Mouse (Mus musculus) embryonic facial prominence, embryonic 12.5 days (tissue): ENCODE data around the gene Gpr62. TPM values are rescaled to one million over a fixed set of nuclear protein-coding genes. Genes with fewer than 3 reads are reported as not detected.
A peak's percentile ranks its signal among the peaks of the same experiment; 100 is the strongest.

ENCODE experiments used
- ATAC-seq: fragments of 200-750 bp; cut with Nextera tagmentation; 2 replicates; pipeline ENCODE4 v1.8.0; 2017; ENCODE audit not compliant: insufficient number of reproducible peaks, insufficient read depth, low FRiP score, low TSS enrichment
- H3K27ac ChIP-seq: fragments of 300-500 bp; sonication (generic); 2 replicates; pipeline ENCODE4 v1.5.1; 2016; ENCODE audit warnings: mild to moderate bottlenecking
- H3K27me3 ChIP-seq: fragments of 300-500 bp; sonication (generic); 2 replicates; pipeline ENCODE4 v1.6.1; 2016; ENCODE audit warnings: mild to moderate bottlenecking, moderate library complexity
- H3K36me3 ChIP-seq: fragments of 300-500 bp; sonication (generic); 2 replicates; pipeline ENCODE4 v1.6.1; 2016; ENCODE audit warnings: mild to moderate bottlenecking
- H3K4me1 ChIP-seq: fragments of 300-500 bp; sonication (generic); 2 replicates; pipeline ENCODE4 v1.6.1; 2016
- H3K4me2 ChIP-seq: fragments of 300-500 bp; sonication (generic); replicated peaks from 2 replicates; pipeline ENCODE4 v1.6.1; 2016; ENCODE audit warnings: mild to moderate bottlenecking, moderate library complexity
- H3K4me3 ChIP-seq: fragments of 300-500 bp; sonication (generic); 2 replicates; pipeline ENCODE4 v1.5.1; 2016; ENCODE audit warnings: mild to moderate bottlenecking
- H3K9ac ChIP-seq: fragments of 300-500 bp; sonication (generic); 2 replicates; pipeline ENCODE4 v1.6.1; 2016; ENCODE audit warnings: mild to moderate bottlenecking, moderate library complexity
- H3K9me3 ChIP-seq: fragments of 300-500 bp; sonication (generic); 2 replicates; pipeline ENCODE4 v1.6.1; 2016; ENCODE audit warnings: mild to moderate bottlenecking, moderate library complexity
- WGBS: fragments of 180-500 bp; shearing (Covaris S2); methylation state at CpG from one replicate; pipeline ENCODE4 v1.1.7; 2016; 5-methylcytosine and 5-hydroxymethylcytosine counted together
- polyA plus RNA-seq: library from polyadenylated mRNA; unstranded; fragments of >200 nt; fragmentation: Nextera tagmentation; extraction: Ambion mirVana; gene quantifications from 2 replicates; pipeline ENCODE4 v1.2.1, GENCODE M21; 2016

The Gpr62 gene
- polyA plus RNA-seq, 1 experiment from 2014 or later, result 0.70 TPM

DNA sequence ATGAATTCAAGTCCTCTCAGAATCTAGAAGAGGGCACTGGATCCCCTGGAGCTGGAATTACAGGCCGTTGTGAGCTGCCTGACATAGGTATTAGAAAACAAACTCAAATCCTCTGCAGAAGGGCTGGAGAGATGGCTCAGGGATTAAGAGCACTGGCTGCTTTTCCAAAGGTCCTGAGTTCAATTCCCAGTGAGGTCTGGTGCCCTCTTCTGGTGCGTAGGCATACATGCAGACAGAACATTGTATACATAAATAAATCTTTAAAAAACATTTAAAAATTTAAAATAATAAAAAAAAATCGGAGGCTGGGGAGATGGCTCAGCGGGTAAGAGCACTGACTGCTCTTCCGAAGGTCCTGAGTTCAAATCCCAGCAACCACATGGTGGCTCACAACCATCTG, 23.1 kb downstream of the Gpr62 start:
- no peaks in the 10 kb centered on the region for H3K27me3 ChIP-seq
- no peak overlapping the region for H3K27ac ChIP-seq
- no peak overlapping the region for H3K9ac ChIP-seq
- no peak overlapping the region for H3K4me2 ChIP-seq
- 0 out of 2 replicates have a peak, but pooled peaks cover 5% of the 10 kb centered on the region for H3K36me3 ChIP-seq
- no peaks in the 10 kb centered on the region for H3K9me3 ChIP-seq
- no peak overlapping the region for H3K4me3 ChIP-seq
- ATAC-seq, result no peak
- peaks cover 24% of the 10 kb centered on the region for H3K4me1 ChIP-seq
- 82% methylated on average over 5 of the region's 5 CpGs for WGBS

DNA sequence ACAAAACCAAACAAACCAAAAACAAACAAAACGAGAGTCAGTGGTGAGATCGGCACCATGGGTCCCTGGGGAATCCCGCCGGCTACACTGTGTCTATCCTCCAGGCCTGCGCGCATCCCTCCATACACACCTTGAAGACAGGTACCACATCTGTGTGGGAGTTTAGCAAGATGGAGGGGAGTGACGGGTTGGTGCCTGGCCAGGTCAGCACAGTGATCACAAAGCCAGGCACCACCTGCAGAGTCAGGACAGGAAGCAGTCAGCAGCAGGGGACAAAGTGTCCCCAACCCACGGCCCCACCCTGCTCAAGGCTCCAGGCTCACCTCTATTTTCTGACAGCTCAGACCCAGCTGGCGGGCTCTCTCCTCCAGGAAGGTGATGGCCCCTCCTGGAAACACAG, 29.2 kb downstream of the Gpr62 start:
- peaks cover 38% of the 10 kb centered on the region for H3K36me3 ChIP-seq
- H3K27ac ChIP-seq, result no peak overlapping the region
- ATAC-seq, result no peak
- 0 out of 2 replicates have a peak overlapping the region, but pooled peaks have one; percentile 70 for H3K4me2 ChIP-seq
- WGBS, result 78% methylated on average over 9 of the region's 9 CpGs
- no peak overlapping the region for H3K4me3 ChIP-seq
- H3K9me3 ChIP-seq, result no peaks in the 10 kb centered on the region
- peaks cover 22% of the 10 kb centered on the region for H3K4me1 ChIP-seq
- H3K27me3 ChIP-seq, result no peaks in the 10 kb centered on the region
- 0 out of 2 replicates have a peak overlapping the region, but pooled peaks have one; percentile 5 for H3K9ac ChIP-seq

DNA sequence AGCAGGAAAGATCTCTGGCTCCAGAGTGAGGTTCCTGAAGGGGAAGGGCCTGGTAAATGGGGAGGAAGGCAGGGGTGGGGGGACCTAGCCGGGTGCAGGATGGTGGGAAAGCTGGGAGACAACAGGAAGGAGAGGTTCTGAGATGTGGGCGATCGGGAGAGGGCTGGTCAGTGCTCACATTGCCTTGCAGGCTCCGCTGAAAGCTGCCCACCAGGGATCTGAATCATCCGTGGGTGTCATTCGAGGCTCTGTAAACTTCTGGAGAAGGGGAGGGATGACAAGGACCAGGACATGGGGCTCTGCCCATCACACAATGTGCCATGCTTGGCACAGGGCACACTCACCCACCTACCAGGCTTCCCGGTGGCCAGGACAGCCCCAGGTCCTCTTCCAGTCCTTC, 32.3 kb downstream of the Gpr62 start:
- H3K36me3 ChIP-seq, result peaks cover 43% of the 10 kb centered on the region

DNA sequence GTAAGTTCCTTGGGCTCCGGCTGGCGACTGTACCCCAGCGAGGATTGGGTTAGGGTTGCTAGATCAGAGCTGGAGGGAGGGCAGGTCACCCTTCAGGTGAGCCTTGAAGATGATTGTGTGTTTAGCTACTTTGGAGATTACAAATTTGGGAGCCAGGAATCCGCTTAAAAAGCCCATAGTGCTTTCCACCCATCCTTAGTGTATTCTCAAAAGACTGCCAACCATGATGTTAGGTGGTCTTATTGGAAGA, 35.8 kb downstream of the Gpr62 start:
- Histone ChIP-seq H3K27me3 (no peaks in the 10 kb centered on the region), H3K4me2 (peak overlapping the region; percentile 64), H3K36me3 (peaks cover 42% of the 10 kb centered on the region), H3K27ac (peak overlapping the region; percentile 96), H3K4me3 (peak overlapping the region; percentile 71), H3K9ac (peak overlapping the region; percentile 90), H3K9me3 (no peaks in the 10 kb centered on the region), H3K4me1 (peaks cover 7% of the 10 kb centered on the region)
- ATAC-seq, result no peak
- WGBS, result 2% methylated on average over 4 of the region's 4 CpGs

More for the DNA sequence above, 32.3 kb downstream of the Gpr62 start:
- Histone ChIP-seq H3K9me3 (no peaks in the 10 kb centered on the region), H3K4me2 (no peak overlapping the region), H3K9ac (no peak overlapping the region; the same call in 1 of the 2 replicates), H3K27me3 (no peaks in the 10 kb centered on the region), H3K4me1 (peaks cover 23% of the 10 kb centered on the region), H3K27ac (no peak overlapping the region), H3K4me3 (no peak overlapping the region)
- ATAC-seq, result no peak
- 69% methylated on average over 7 of the region's 7 CpGs for WGBS

DNA sequence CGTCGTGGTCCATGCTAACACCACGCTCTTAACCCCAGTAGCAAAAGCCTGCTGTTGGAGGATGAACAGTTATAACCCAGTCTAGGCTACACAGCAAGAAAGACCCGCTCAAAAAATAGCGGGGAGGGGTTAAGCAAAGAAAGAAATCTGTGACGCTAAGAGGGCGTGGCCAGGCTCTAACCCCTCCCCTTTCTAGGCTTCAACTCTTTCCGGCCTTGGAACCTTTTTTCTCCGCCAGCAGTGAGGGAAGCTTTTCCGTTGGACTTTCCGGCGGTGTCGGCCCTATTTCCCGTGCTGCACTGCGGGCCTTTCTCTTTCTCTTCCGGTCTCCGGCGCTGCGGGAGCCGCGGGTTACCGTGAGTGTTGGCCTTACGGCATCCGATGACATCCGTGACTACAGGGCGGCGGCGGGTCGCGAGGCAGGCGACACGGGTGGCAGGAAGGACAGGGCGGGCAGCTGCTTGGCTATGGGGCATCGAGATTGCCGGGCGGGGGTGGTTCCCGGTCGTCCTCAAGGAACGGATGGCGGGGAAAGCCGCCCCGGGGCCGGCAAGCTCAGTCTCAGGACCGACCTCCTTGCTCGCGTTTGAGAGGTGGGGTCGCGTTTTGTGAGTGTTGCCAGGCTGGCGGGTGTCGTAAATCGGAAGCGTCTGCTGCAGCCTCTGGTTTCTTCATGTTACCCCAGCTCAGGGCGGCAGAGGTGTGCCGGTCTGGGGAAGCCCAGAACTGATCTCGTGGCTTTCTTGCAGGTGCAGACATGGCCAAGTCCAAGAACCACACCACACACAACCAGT, 36.3 kb downstream of the Gpr62 start, which contains the start of gene Rpl29:
Rpl29 (plus strand) TSS at position 234 of the 794 bp plus-strand sequence.
- peak within 1 kb of the TSS; percentile 64 for H3K4me2 ChIP-seq
- under 1% methylated on average over 55 of the region's 55 CpGs for WGBS

DNA sequence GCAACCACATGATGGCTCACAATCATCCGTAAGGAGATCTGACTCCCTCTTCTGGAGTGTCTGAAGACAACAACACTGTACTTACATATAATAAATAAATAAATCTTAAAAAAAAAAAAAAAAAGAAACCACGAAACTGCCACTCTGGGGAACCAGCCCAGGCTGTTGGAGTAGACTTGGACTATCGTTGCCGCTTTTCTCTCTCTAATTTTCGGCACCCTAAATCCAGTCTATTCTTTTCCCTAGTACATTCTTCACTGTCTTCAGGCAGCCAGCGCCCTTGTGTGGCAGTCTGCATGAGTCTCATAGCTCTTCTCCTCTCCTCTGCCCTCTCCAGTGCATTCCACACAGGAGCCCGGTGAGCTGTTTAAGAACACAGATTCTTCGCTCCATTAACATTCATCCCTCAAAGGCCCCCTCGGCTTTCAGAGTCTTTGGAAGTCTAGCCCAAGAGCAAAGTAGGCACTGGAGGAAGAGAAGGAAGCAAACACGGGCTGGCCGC, 37.0 kb downstream of the Gpr62 start:
- peak; percentile 73 for ATAC-seq

More for the DNA sequence above, 36.3 kb downstream of the Gpr62 start, which contains the start of gene Rpl29:
- peak; percentile 90 for ATAC-seq
- Histone ChIP-seq H3K4me3 (peak within 1 kb of the TSS; percentile 71), H3K36me3 (peaks cover 36% of the 10 kb centered on the region), H3K9ac (peak within 1 kb of the TSS; percentile 90), H3K4me1 (peaks cover 7% of the 10 kb centered on the region), H3K27me3 (no peaks in the 10 kb centered on the region), H3K9me3 (no peaks in the 10 kb centered on the region), H3K27ac (peak within 1 kb of the TSS; percentile 96)

DNA sequence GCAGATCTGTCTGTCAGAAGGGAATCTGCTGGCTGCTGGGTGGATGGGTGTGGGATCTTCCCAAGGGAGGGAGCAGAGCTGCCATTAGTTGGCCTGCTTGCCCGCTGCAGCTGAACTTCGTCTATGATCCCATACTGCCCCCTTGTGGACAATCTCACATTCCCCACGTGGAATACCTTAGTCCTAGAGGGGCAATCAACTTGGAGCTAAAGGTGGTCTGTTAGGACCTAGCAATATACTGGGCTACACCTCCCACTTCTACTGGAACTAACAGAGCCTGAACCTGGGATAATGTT, 43.9 kb downstream of the Gpr62 start:
- 1% methylated on average over 3 of the region's 3 CpGs for WGBS
- peaks cover 42% of the 10 kb centered on the region for H3K4me1 ChIP-seq
- ATAC-seq, result peak; percentile 42

More for the DNA sequence above, 37.0 kb downstream of the Gpr62 start:
- Histone ChIP-seq H3K36me3 (peaks cover 30% of the 10 kb centered on the region), H3K27ac (peak overlapping the region; percentile 96), H3K4me1 (peaks cover 7% of the 10 kb centered on the region), H3K4me3 (peak overlapping the region; percentile 71), H3K9me3 (no peaks in the 10 kb centered on the region), H3K9ac (peak overlapping the region; percentile 44; the same call in 1 of the 2 replicates), H3K27me3 (no peaks in the 10 kb centered on the region), H3K4me2 (peak overlapping the region; percentile 64)
- WGBS, result 20% methylated on average over 11 of the region's 11 CpGs

DNA sequence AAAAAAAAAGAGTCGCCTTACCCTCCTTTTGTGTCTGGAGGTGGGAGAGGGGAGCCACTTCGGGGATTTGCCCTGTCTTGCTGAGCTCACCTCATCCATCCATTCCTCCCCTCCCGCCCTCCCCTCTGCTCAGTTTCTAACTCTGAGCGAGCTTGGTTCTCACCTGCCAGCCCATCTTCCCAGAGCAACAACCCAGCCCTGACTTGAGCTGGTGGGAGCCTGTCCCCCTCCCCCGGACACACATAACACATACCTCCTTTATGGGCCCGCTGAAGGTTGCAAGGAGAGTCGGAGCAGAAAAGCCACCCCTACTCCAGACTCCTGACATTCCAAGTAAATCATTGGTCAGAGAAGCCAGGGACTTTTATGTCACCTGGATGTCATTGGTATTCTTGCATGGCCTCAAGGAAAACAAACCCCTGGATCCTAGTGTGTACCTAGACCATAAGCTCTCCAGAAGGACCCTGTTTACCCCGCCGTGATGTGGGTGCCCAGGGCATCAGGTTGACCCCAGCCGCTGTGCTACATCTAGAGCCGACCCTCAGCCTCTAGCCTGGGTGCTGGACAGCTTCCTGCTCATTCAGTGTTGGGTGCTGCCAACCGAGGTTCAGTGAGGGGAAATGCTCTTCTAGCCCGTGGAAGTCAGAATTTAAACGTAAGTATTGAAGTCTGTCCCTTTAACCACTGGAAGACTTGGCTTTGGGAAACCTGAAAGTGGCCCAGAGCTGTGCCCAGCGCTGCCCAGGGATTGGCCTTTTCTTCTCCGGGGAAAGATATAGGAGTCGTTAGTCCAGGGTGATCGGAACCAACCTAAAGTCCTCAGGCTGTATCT, 44.5 kb downstream of the Gpr62 start:
- Histone ChIP-seq H3K4me1 (peaks cover 42% of the 10 kb centered on the region), H3K27me3 (no peaks in the 10 kb centered on the region), H3K4me3 (no peak overlapping the region), H3K36me3 (no peaks in the 10 kb centered on the region), H3K27ac (peak overlapping the region; percentile 85), H3K4me2 (peak overlapping the region; percentile 38), H3K9me3 (no peaks in the 10 kb centered on the region), H3K9ac (no peak overlapping the region)
- ATAC-seq, result peak; percentile 44
- WGBS, result 6% methylated on average over 18 of the region's 18 CpGs

More for the DNA sequence above, 43.9 kb downstream of the Gpr62 start:
- Histone ChIP-seq H3K4me3 (no peak overlapping the region), H3K27me3 (no peaks in the 10 kb centered on the region), H3K4me2 (peak overlapping the region; percentile 38), H3K27ac (peak overlapping the region; percentile 85), H3K9me3 (no peaks in the 10 kb centered on the region), H3K9ac (no peak overlapping the region), H3K36me3 (no peaks in the 10 kb centered on the region)

DNA sequence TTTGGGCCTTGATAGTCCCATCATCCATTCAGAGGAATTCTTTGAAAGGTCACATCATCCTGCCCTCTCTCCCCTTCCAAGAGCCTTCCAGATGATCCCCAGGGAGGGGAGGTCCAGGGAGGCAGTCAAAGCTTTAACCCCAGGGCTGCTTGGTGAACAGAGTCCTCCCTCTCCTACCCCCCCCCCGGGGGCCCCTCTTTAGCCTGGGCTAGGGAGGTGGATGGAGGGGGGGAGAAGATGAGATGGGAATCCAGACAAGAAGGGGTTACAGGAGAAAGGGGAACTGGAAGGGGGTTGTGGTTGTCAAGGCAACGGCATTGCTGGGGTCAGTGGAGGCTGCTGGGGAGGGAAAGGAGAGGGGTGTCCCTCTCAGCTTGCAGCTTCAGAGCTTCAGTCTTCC, 45.1 kb downstream of the Gpr62 start:
- Histone ChIP-seq H3K4me1 (peaks cover 42% of the 10 kb centered on the region), H3K4me3 (no peak overlapping the region), H3K27me3 (no peaks in the 10 kb centered on the region), H3K4me2 (peak overlapping the region; percentile 38), H3K27ac (peak overlapping the region; percentile 85), H3K9ac (0 out of 2 replicates have a peak overlapping the region, but pooled peaks have one; percentile 27), H3K9me3 (no peaks in the 10 kb centered on the region), H3K36me3 (no peaks in the 10 kb centered on the region)
- ATAC-seq, result peak; percentile 16
- 0% methylated on average over 2 of the region's 2 CpGs for WGBS

DNA sequence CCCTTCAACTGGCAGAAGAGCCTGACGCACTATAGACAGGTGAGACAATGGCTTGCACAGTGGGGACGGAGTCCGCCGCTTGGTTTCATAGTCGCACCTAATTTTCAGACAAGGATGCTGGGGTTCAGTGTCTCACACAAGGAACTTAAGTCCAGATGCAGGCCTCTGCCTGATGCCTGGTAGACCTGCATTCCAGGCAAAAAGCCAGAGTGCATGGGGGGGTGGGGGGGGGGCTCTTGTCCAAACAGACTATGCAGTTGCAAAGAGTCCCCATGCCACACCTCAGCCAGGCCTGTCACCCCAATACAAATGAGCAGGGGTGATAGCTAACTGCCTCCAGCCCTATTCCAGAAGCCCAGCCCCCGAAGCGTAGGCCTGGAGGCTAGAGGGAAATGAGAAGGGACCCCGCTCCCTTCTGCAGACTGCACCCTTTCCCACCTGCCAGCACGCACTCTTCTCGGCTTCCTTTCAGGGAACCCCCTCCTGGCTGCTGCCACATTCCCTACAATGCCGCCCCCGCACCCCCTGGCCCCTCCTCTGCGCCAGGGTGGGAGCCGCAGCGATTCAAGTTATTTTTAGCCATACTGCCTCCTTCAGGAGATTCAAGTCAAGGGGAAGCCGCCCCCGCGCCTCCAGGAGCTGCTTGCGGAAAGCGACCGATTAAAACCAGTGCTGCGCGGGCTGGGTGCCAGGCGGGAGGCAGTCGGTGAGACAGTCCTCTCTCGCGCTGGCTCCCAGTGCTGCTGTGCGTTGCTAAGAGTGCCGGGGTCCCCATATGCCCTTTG, 47.7 kb downstream of the Gpr62 start:
- Histone ChIP-seq H3K4me2 (peak overlapping the region; percentile 52), H3K9ac (peak overlapping the region; percentile 34; the same call in 1 of the 2 replicates), H3K9me3 (no peaks in the 10 kb centered on the region), H3K27ac (peak overlapping the region; percentile 81), H3K36me3 (no peaks in the 10 kb centered on the region), H3K4me1 (peaks cover 42% of the 10 kb centered on the region), H3K27me3 (no peaks in the 10 kb centered on the region), H3K4me3 (peak overlapping the region; percentile 22)
- WGBS, result 14% methylated on average over 29 of the region's 29 CpGs
- ATAC-seq, result peak; percentile 19; the same call in 1 of the 2 replicates

DNA sequence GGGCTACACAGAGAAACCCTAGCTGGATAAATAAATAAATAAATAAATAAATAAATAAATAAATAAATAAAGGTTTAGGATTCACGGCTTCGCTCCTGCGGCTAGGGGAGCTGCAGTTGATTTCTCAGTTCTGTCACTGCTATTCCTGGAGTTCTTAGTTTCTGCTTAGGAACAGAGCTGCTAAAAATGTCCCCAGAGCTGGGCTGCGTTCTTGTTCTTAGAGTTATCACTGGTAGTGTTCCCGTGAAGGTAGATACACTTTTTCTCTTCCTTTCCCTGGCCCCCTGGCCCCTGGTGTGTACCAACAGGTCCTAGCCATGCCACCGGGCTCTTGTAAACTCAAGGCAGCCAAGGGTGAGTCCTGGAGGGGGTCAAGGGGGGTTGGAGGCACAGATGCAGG, 48.9 kb downstream of the Gpr62 start:
- Histone ChIP-seq H3K4me1 (peaks cover 42% of the 10 kb centered on the region), H3K9me3 (no peaks in the 10 kb centered on the region), H3K9ac (no peak overlapping the region), H3K4me3 (no peak overlapping the region), H3K27ac (no peak overlapping the region), H3K36me3 (no peaks in the 10 kb centered on the region), H3K4me2 (no peak overlapping the region), H3K27me3 (no peaks in the 10 kb centered on the region)
- no peak for ATAC-seq
- 84% methylated on average over 6 of the region's 6 CpGs for WGBS
